22 mouse cellular contexts compared by ENCODE assay signal in the genomic region with DNA sequence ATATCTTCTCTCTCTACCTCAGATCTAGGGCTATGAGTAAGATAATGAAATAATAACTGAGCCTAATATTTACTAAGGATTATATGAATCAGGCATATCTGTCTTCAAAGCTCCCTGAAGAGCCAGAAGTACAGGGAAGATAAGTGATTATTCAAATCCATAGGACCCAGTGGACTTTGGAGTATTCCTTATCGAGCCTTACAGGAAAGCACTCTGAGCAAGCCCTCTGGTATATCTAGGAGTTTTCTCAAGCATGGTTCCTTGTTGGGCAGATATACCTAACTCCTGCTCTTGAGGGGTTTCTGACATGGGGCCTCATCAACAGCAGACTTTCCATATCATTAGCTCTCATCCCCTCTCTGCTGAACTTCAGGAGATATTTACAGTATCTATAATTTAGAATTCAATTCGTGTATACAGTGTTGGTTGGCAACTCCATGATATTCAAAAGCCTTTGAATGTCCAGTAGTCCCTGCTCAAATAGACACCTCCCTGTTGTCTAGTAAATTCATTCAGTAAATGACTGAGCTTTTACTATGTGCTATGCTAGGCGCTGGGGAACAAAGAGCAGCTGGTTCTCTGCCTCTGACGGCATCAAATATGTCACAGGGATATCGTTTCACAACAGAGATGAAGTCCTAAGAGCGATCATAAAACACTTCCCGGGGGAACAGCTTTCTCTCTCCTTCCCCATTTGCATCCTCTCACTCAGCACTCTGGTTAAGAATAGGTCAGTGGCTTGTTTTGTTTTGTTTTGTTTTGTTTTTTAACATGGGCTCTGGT. TPM values are rescaled to one million over a fixed set of nuclear protein-coding genes. Genes with fewer than 3 reads are reported as not detected.
A peak's percentile ranks its signal among the peaks of the same experiment; 100 is the strongest.
DNase-seq lines count a peak whose midpoint lies in the region; ATAC-seq and TF ChIP-seq lines count a peak whose summit lies in the region.
"Had no signal": no experiment of that assay in that cellular context is flagged by ENCODE, and none has a peak within 500 bp of the region (broad histone marks: within the 10 kb centered on the region; RNA-seq: fewer than 3 reads in every experiment).

No protein-coding gene starts in this region.

- 0 out of 2 replicates have a peak, but pooled peaks cover 13% of the 10 kb centered on the region for H3K4me1 ChIP-seq in intestine, embryonic 15.5 days (replicated peaks)
- H3K4me1 ChIP-seq in intestine, postnatal 0 days (replicated peaks; ENCODE audit: control insufficient read depth, insufficient read depth, low read length) = peaks cover 6% of the 10 kb centered on the region; the same call in 1 of the 2 replicates
- no peaks in the 10 kb centered on the region for H3K4me1 ChIP-seq in lung, postnatal 0 days (ENCODE audit: insufficient read depth, low read depth, low read length)
- H3K4me1 ChIP-seq: embryonic facial prominence, embryonic 10.5 days; forebrain, embryonic 13.5 days; heart, embryonic 12.5 days had no signal

- H3K4me2 ChIP-seq in intestine, embryonic 15.5 days (replicated peaks) = no peak overlapping the region
- peak overlapping the region; percentile 13; the same call in 1 of the 2 replicates for H3K4me2 ChIP-seq in intestine, postnatal 0 days (replicated peaks; ENCODE audit: low read depth)
- no peak overlapping the region for H3K4me2 ChIP-seq in lung, postnatal 0 days (replicated peaks; ENCODE audit: low read depth, low read length)
- H3K4me2 ChIP-seq: forebrain, embryonic 13.5 days; heart, embryonic 12.5 days had no signal

- no peak overlapping the region for H3K4me3 ChIP-seq in intestine, embryonic 15.5 days (replicated peaks)
- no peak overlapping the region for H3K4me3 ChIP-seq in intestine, postnatal 0 days (ENCODE audit: low read depth, low read length)
- H3K4me3 ChIP-seq in lung, postnatal 0 days (ENCODE audit: low read depth, low read length) = no peak overlapping the region
- H3K4me3 ChIP-seq: embryonic facial prominence, embryonic 10.5 days; forebrain, embryonic 13.5 days; heart, embryonic 12.5 days had no signal

- ATAC-seq in intestine, embryonic 15.5 days = peak; percentile 86
- peak; percentile 88 for ATAC-seq in intestine, postnatal 0 days
- peak; percentile 88 for ATAC-seq in lung, postnatal 0 days
- ATAC-seq: forebrain, embryonic 13.5 days; forebrain, postnatal 0 days had no signal

- intact Hi-C loops in left cerebral cortex, postnatal 25 days (cut with DNase I) = no loop called here

- no peak for TF ChIP-seq CTCF in intestine, postnatal 0 days (IDR thresholded peaks at IDR 0.05; ENCODE audit: low read depth)
- TF ChIP-seq CTCF in lung, postnatal 0 days (IDR thresholded peaks at IDR 0.05) = no peak

- H3K27me3 ChIP-seq in intestine, embryonic 15.5 days (replicated peaks) = no peaks in the 10 kb centered on the region
- no peaks in the 10 kb centered on the region for H3K27me3 ChIP-seq in intestine, postnatal 0 days (replicated peaks; ENCODE audit: control insufficient read depth, insufficient read depth, low read length)
- no peaks in the 10 kb centered on the region for H3K27me3 ChIP-seq in lung, postnatal 0 days (replicated peaks; ENCODE audit: insufficient read depth, low read length)
- H3K27me3 ChIP-seq: forebrain, embryonic 13.5 days; heart, embryonic 12.5 days had no signal

- peak; percentile 86 for TF ChIP-seq EP300 in lung, postnatal 0 days (IDR thresholded peaks at IDR 0.05)

- no peak overlapping the region for H3K27ac ChIP-seq in intestine, embryonic 15.5 days
- H3K27ac ChIP-seq in intestine, postnatal 0 days (ENCODE audit: low read depth, low read length) = peak overlapping the region; percentile 65; the same call in 1 of the 2 replicates
- H3K27ac ChIP-seq in lung, postnatal 0 days (ENCODE audit: low read length) = no peak overlapping the region
- H3K27ac ChIP-seq: embryonic facial prominence, embryonic 10.5 days; forebrain, embryonic 13.5 days had no signal

- H3K9ac ChIP-seq in intestine, embryonic 15.5 days = no peak overlapping the region
- H3K9ac ChIP-seq in intestine, postnatal 0 days (ENCODE audit: low read depth, low read length) = no peak overlapping the region
- no peak overlapping the region for H3K9ac ChIP-seq in lung, postnatal 0 days (replicated peaks; ENCODE audit: low read depth)
- H3K9ac ChIP-seq: forebrain, embryonic 13.5 days; forebrain, postnatal 0 days; heart, embryonic 12.5 days had no signal

- no peaks in the 10 kb centered on the region for H3K9me3 ChIP-seq in intestine, embryonic 15.5 days
- H3K9me3 ChIP-seq in intestine, postnatal 0 days (ENCODE audit: control insufficient read depth) = no peaks in the 10 kb centered on the region
- no peaks in the 10 kb centered on the region for H3K9me3 ChIP-seq in lung, postnatal 0 days (ENCODE audit: low read length)
- H3K9me3 ChIP-seq: embryonic facial prominence, embryonic 10.5 days; forebrain, embryonic 13.5 days; heart, embryonic 12.5 days had no signal

- no peaks in the 10 kb centered on the region for H3K36me3 ChIP-seq in intestine, embryonic 15.5 days
- no peaks in the 10 kb centered on the region for H3K36me3 ChIP-seq in intestine, postnatal 0 days (ENCODE audit: control insufficient read depth, insufficient read depth)
- no peaks in the 10 kb centered on the region for H3K36me3 ChIP-seq in lung, postnatal 0 days (ENCODE audit: insufficient read depth, low read length)
- H3K36me3 ChIP-seq: embryonic facial prominence, embryonic 10.5 days; heart, embryonic 12.5 days had no signal

- 49% methylated on average over 7 of the region's 7 CpGs for WGBS in intestine, embryonic 15.5 days
- 34% methylated on average over 7 of the region's 7 CpGs for WGBS in intestine, postnatal 0 days
- 55% methylated on average over 7 of the region's 7 CpGs for WGBS in lung, postnatal 0 days

- peak; percentile 92 for DNase-seq in lung, postnatal 0 days (ENCODE audit: low spot score)
- peak; percentile 76 for DNase-seq in lung, postnatal 36 days
- DNase-seq in thymus, postnatal 4 days = no peak
- DNase-seq in kidney, adult 9 months = no peak
- DNase-seq in left cerebral cortex, postnatal 25 days (ENCODE audit: low spot score in 2 of 2) = no peak
- DNase-seq in natural killer cell, adult 2 months (ENCODE audit: low spot score in 2 of 2) = no peak
- DNase-seq: adrenal gland, adult 2 months; adrenal gland, postnatal 25 days; cerebellum, adult 2 months; cerebellum, postnatal 10 days; forebrain, postnatal 0 days; gastrocnemius, postnatal 14 days had no signal

RNA-seq across cellular contexts. Expression of gene Upk1b, which starts 25.0 kb away (rescaled TPM):
- 14.4 and 16.8 TPM in 2 replicates for polyA plus RNA-seq in intestine, embryonic 15.5 days (2015; fragmentation: Nextera tagmentation; extraction: Ambion mirVana)
- 12.3 and 12.7 TPM in 2 replicates for polyA plus RNA-seq in intestine, postnatal 0 days (2015; fragmentation: Nextera tagmentation; extraction: Ambion mirVana)
- 61.3 and 71.6 TPM in 2 replicates for polyA plus RNA-seq in lung, postnatal 0 days (2015; fragmentation: Nextera tagmentation; extraction: Ambion mirVana)
- total RNA-seq in left cerebral cortex, postnatal 25 days (2021) = 1 to 10 TPM; 1.8 to 1.9 TPM
- total RNA-seq: gastrocnemius, adult 18-20 months; gastrocnemius, postnatal 14 days had no signal
- polyA plus RNA-seq: forebrain, embryonic 13.5 days had no signal

RNA-seq across cellular contexts. Expression of gene B4galt4, which starts 33.1 kb away (rescaled TPM):
- 21.5 and 22.1 TPM in 2 replicates for polyA plus RNA-seq in intestine, embryonic 15.5 days (2015; fragmentation: Nextera tagmentation; extraction: Ambion mirVana)
- polyA plus RNA-seq in intestine, postnatal 0 days (2015; fragmentation: Nextera tagmentation; extraction: Ambion mirVana) = 21.2 and 23.5 TPM in 2 replicates
- 49.0 and 50.0 TPM in 2 replicates for polyA plus RNA-seq in lung, postnatal 0 days (2015; fragmentation: Nextera tagmentation; extraction: Ambion mirVana)
- 10 to 100 TPM; 21.7 to 22.8 TPM for total RNA-seq in left cerebral cortex, postnatal 25 days (2021)

RNA-seq across cellular contexts. Expression of gene 4930435E12Rik, which starts 53.4 kb away (rescaled TPM):
- not detected in 2 replicates for polyA plus RNA-seq in intestine, embryonic 15.5 days (2015; fragmentation: Nextera tagmentation; extraction: Ambion mirVana)
- polyA plus RNA-seq in intestine, postnatal 0 days (2015; fragmentation: Nextera tagmentation; extraction: Ambion mirVana) = not detected in 2 replicates
- not detected in 2 replicates for polyA plus RNA-seq in lung, postnatal 0 days (2015; fragmentation: Nextera tagmentation; extraction: Ambion mirVana)
- not detected for total RNA-seq in left cerebral cortex, postnatal 25 days (2021)
- total RNA-seq: adrenal gland, adult 2 months; adrenal gland, postnatal 25 days; forebrain, postnatal 0 days; gastrocnemius, adult 18-20 months; gastrocnemius, postnatal 14 days; heart, adult 8-10 months; heart, postnatal 25 days had no signal
- polyA plus RNA-seq: adrenal gland, adult 2 months; cerebellum, adult 2 months; embryonic facial prominence, embryonic 10.5 days; embryonic facial prominence, embryonic 14.5 days; forebrain, embryonic 13.5 days; forebrain, postnatal 0 days; heart, embryonic 12.5 days; heart, embryonic 16.5 days had no signal

Comparison
In these comparisons a context has a peak if more than half of its experiments do, and no peak if none do; other contexts are left out.
1. DNase-seq: peak in lung, postnatal 0 days (single experiment) and lung, postnatal 36 days (single experiment); none in thymus, postnatal 4 days (single experiment), kidney, adult 9 months (single experiment), left cerebral cortex, postnatal 25 days (0 of 2) and natural killer cell, adult 2 months (0 of 2).
2. Peak in every context shown above with its lines, with median percentiles within 50 percentile points of each other: ATAC-seq.